Mouse (Mus musculus): Measurements from ENCODE around the gene Gm10382. TPM values are rescaled to one million over a fixed set of nuclear protein-coding genes. Genes with fewer than 3 reads are reported as not detected.
"Not testable (repeated sequence)": the region's sequence is repeated elsewhere in the genome, so short reads cannot be mapped to it uniquely, and the experiment has no call there.

Gene Gm10382
- total RNA-seq, 2 experiments from 2014 or later, result not detected

DNA sequence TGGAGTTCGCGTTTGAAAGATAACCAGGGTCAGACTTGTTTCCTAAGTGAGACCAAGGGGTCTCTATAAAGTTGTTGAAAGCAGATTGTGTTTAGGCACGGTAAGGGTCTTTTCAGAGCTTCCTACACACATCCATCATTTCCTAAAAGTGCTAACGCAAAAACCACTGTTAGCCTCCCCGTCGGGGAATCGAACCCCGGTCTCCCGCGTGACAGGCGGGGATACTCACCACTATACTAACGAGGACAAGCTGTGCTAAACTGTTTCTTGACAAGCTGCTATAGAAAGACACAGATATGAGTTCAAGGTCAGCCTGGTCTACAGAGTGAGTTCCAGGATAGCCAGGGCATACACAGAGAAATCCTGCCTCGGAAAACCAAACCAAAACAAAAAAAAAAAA is 19.7 kb downstream of the Gm10382 start:
- DNase-seq, result peak; percentile 78
- intact Hi-C loops (cut with DNase I; ENCODE audit: low total_unique reads), result no loop called here

DNA sequence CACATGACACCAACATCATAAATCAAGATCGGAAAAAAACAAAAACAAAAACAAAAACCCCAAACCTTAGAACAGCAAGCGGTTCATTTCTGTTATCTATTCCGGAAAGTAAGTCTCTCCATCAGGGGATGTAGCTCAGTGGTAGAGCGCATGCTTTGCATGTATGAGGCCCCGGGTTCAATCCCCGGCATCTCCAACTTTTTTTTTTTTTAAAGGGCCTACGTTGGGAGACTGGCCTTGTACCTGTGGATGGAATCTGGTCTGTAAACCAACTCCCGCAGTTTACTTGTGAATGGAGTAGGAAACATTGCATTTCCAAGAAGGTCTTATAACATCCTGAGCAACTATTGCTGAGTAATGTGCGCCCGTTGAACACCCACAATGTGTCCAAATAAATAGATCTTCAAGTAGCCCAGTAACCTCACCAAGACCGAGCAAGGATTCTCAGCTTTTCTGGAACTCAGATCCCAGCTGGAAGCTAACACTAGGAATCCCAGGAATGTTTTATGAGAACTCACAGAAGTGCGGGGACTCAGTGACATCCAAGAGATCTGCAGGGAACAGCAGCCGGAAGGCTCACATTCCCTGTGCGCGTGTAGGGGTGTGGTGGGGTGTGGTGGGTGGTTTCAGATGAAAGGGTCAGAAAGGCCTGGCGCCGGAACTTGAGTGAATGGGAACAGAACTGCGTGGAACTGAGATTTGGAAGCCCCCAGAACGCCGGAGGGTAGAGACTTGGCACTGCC is 20.4 kb downstream of the Gm10382 start:
- DNase-seq, result no peak
- intact Hi-C loops (cut with DNase I; ENCODE audit: low total_unique reads), result no loop called here

GRCm38 (mm10) chr5:125411972-125412530 is 22.9 kb downstream of the Gm10382 start:
- DNase-seq, result peak; percentile 53
- intact Hi-C loops (cut with DNase I; ENCODE audit: low total_unique reads), result no loop called here

- intact Hi-C loops (cut with DNase I; ENCODE audit: low total_unique reads); DNase-seq: not testable (repeated sequence)
Measured at GRCm38 (mm10) chr5:125412536-125412935, 23.4 kb downstream of the Gm10382 start.

GRCm38 (mm10) chr5:125413763-125414162 is 24.6 kb downstream of the Gm10382 start:
- intact Hi-C loops (cut with DNase I; ENCODE audit: low total_unique reads), result no loop called here
- no peak for DNase-seq

DNA sequence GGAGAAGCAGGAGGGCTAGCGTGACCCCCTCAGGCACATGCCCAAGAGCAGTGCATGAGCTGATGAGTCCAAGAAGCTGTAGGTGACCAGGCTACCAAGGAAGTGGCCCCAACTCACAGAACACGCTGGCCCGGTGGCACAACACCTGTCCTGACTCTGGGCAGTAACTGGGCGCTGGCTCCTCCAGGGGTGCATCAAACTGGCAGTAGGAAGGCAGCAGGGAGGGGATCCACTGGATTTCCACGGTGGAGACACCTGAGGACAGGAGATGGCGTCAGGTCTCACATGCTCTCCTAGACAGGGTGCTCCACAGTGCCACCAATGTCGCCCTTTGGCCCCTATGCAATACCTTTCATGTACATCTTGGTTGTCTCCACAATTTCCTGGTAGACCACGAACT is 27.1 kb downstream of the Gm10382 start:
- intact Hi-C loops (cut with DNase I; ENCODE audit: low total_unique reads), result no loop called here

DNA sequence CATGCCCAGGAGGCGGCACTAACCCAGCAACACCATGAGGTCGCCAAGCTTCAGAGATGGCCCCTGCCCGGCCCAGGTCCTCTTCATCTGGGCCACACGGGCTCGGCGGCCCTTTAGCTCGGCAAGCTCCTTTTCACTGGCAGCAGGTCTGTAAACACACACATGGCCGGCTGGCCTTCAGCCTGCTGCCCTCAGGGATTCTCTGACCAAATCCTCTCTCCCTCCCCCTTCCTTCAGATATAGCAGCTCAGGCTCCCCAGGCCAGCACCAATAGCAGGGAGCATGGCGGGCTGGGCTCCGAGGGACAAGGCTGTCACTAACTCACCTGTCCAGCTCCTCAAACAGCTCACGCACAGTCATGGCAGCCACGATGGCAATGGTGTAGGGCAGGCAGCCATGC is 29.5 kb downstream of the Gm10382 start:
- intact Hi-C loops (cut with DNase I; ENCODE audit: low total_unique reads), result no loop called here
- no peak for DNase-seq

More for the DNA sequence above, 27.1 kb downstream of the Gm10382 start:
- DNase-seq, result no peak

DNA sequence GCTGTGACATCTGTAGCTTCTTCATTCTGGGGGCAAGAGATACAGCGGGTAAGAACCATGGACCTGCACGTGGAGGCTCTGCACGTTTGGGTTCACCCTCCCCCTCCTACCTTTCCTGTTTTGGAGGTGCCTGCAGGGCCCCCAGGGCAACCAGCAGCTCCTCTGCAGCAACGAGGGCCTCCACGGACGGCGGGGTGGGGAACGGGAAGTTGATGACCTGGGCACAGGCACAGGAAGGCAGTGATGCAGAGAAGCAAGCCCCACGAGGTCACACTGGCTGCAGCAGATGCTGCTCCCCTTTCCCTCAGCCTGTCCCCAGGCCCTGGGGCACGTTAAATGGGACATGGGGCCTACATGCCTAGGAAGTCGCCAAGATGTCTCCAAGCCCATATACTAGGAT is 30.0 kb downstream of the Gm10382 start:
- intact Hi-C loops (cut with DNase I; ENCODE audit: low total_unique reads), result no loop called here

DNA sequence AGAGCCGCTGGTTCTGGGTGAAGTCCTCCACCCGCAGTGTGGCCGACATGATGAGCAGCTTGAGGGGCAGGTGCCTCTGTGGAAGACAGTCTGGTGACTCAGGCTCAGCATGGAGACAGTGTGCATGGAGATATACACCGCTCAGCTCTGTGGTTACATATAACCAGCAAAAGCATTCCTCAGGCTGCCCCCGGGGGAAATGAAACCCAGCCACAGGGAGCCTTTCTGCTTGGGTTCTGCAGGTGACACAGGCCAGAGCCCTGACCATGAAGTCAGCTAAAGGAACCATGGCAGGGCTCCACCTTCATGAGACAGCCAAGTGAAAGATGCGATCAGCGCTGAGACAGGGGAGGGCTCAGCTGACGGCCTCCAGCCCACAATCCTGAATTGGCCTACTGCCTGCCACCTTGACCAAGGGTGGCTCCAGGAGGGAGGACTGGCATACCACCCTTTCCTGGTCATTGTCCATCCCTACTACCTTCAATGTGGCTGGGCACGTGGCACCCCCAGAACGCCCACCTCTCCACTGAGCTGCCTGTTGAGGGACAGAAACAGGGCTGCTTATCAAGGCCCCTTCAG is 36.7 kb downstream of the Gm10382 start:
- intact Hi-C loops (cut with DNase I; ENCODE audit: low total_unique reads), result no loop called here
- DNase-seq, result no peak

More for the DNA sequence above, 30.0 kb downstream of the Gm10382 start:
- DNase-seq, result no peak

GRCm38 (mm10) chr5:125426343-125426742 is 37.2 kb downstream of the Gm10382 start:
- intact Hi-C loops (cut with DNase I; ENCODE audit: low total_unique reads), result no loop called here
- DNase-seq, result no peak

GRCm38 (mm10) chr5:125432324-125432723 is 43.2 kb downstream of the Gm10382 start:
- intact Hi-C loops (cut with DNase I; ENCODE audit: low total_unique reads); DNase-seq: not testable (repeated sequence)

DNA sequence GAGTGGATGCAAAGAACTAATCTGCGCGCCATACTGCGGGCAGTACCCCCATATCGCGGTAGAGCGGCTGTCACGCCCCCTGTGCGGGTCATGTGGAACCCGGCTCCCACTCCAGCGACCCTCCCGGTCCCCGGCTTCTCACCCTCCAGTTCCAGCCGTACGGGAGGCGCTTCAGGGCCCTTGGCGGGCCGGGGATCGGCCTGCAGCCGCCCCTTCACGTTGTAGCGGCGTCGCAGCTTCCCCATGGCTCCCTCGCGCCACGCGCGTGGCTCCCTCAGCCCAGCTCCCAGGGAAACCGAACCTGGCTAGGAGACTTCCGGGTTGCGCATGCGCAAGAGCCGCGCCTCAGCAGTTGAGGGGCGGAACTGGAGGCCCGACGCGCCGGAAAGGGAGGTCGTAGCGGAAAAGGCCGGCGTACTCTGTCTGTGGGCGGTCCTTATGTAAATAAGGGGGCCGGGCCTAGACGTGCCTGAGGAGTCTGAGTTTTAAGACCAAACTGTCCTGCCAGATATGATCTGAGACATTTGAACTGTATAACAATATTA is 44.7 kb downstream of the Gm10382 start, which contains the start of gene Dhx37:
Gene Dhx37, minus strand, starts transcription at position 329 of the 545 bp plus-strand sequence.
- DNase-seq, result peak; percentile 96
- intact Hi-C loops (cut with DNase I; ENCODE audit: low total_unique reads), result no loop called here

GRCm38 (mm10) chr5:125434347-125434746 is 45.2 kb downstream of the Gm10382 start:
- DNase-seq; intact Hi-C loops (cut with DNase I; ENCODE audit: low total_unique reads): not testable (repeated sequence)

Other genes with a start within 250 kb of the Gm10382 start
- gene Ncor2, start 210.1 kb upstream of the Gm10382 start, total RNA-seq (2021), result 10 to 100 TPM; 85.9 to 97.7 TPM
- 10 to 100 TPM; 55.0 to 80.1 TPM for gene Scarb1, start 48.2 kb upstream of the Gm10382 start, total RNA-seq (2021)
- 1,000 to 10,000 TPM in 1 of 2 experiments, 100 to 1,000 TPM in 1; 660 to 1,001 TPM for gene Ubc, start 880 bp downstream of the Gm10382 start, total RNA-seq (2021)
- 1 to 10 TPM; 3.6 to 4.0 TPM for gene Dhx37, start 44.8 kb downstream of the Gm10382 start, total RNA-seq (2021)
- 1 to 10 TPM; 5.3 to 6.4 TPM for gene Bri3bp, start 52.2 kb downstream of the Gm10382 start, total RNA-seq (2021)
- 1 to 10 TPM; 2.0 to 4.6 TPM for gene Aacs, start 86.5 kb downstream of the Gm10382 start, total RNA-seq (2021)
- under 1 TPM; 0.11 to 0.18 TPM for gene Tmem132b, start 142.5 kb downstream of the Gm10382 start, total RNA-seq (2021)

All from gastrocnemius, postnatal 14 days (tissue).